Mouse (Mus musculus) gastrocnemius, postnatal 25 days (tissue): Measurements from ENCODE around the gene Mc3r. TPM values are rescaled to one million over a fixed set of nuclear protein-coding genes. Genes with fewer than 3 reads are reported as not detected.

ENCODE experiments used
- DNase-seq: peaks from one replicate; pipeline ENCODE4 v3.0.0; 2022
- long read RNA-seq, 2 experiments: library from polyadenylated mRNA; stranded (forward); transcript quantifications; one replicate each; pipeline ENCODE4 v2.0.0; 2021
- total RNA-seq, 2 experiments: library from RNA; stranded (reverse); gene quantifications; 1 replicate in 1 of 2; 2 replicates in 1 of 2; pipeline ENCODE4 v1.2.3; 2021

The Mc3r gene
- total RNA-seq = not detected
- long read RNA-seq, experiment 1 = 0 reads
- long read RNA-seq, experiment 2 = 0 reads

GRCm38 (mm10) chr2:172248106-172248764 lies at the start of gene Mc3r:
Mc3r (plus strand) TSS chr2:172248492.
- DNase-seq = no peak

- no peak for DNase-seq
Observed at GRCm38 (mm10) chr2:172201998-172202780, 46.1 kb upstream of the Mc3r start.

GRCm38 (mm10) chr2:172207003-172207402 lies 41.3 kb upstream of the Mc3r start:
- peak; percentile 50 for DNase-seq

- DNase-seq = no peak
Observed at GRCm38 (mm10) chr2:172213480-172213879, 34.8 kb upstream of the Mc3r start.

- DNase-seq = no peak
Observed at GRCm38 (mm10) chr2:172214336-172214735, 34.0 kb upstream of the Mc3r start.

GRCm38 (mm10) chr2:172215508-172216162 lies 32.7 kb upstream of the Mc3r start:
- DNase-seq = no peak

GRCm38 (mm10) chr2:172216163-172216915 lies 32.0 kb upstream of the Mc3r start:
- no peak for DNase-seq

- no peak for DNase-seq
Observed at GRCm38 (mm10) chr2:172217886-172218285, 30.4 kb upstream of the Mc3r start.

- no peak for DNase-seq
Observed at GRCm38 (mm10) chr2:172219186-172219585, 29.1 kb upstream of the Mc3r start.

GRCm38 (mm10) chr2:172221656-172222393 lies 26.5 kb upstream of the Mc3r start:
- no peak for DNase-seq

- no peak for DNase-seq
Observed at GRCm38 (mm10) chr2:172222394-172222785, 25.9 kb upstream of the Mc3r start.

- DNase-seq = no peak
Observed at GRCm38 (mm10) chr2:172222891-172223290, 25.4 kb upstream of the Mc3r start.

- DNase-seq = no peak
Observed at GRCm38 (mm10) chr2:172223451-172224200, 24.7 kb upstream of the Mc3r start.

- DNase-seq = no peak
Observed at GRCm38 (mm10) chr2:172226945-172227344, 21.3 kb upstream of the Mc3r start.

- no peak for DNase-seq
Observed at GRCm38 (mm10) chr2:172227808-172228207, 20.5 kb upstream of the Mc3r start.

- no peak for DNase-seq
Observed at GRCm38 (mm10) chr2:172229190-172229589, 19.1 kb upstream of the Mc3r start.

- DNase-seq = no peak
Observed at GRCm38 (mm10) chr2:172230126-172230525, 18.2 kb upstream of the Mc3r start.

GRCm38 (mm10) chr2:172238220-172238619 lies 10.1 kb upstream of the Mc3r start:
- no peak for DNase-seq

- DNase-seq = no peak
Observed at GRCm38 (mm10) chr2:172241031-172241430, 7.3 kb upstream of the Mc3r start.

- DNase-seq = no peak
Observed at GRCm38 (mm10) chr2:172245497-172245896, 2.8 kb upstream of the Mc3r start.

GRCm38 (mm10) chr2:172249336-172249735 lies 1.0 kb downstream of the Mc3r start:
- DNase-seq = no peak
